Mouse (Mus musculus) MEL (cell line): ENCODE data around the gene Prm2. TPM values are rescaled to one million over a fixed set of nuclear protein-coding genes. Genes with fewer than 3 reads are reported as not detected.

Source experiments
- DNase-seq: peaks from one replicate; pipeline ENCODE4 v3.0.0; 2011; ENCODE audit warnings: low read depth, low spot score
- H3K27ac ChIP-seq: 2 replicates; pipeline ENCODE4 v1.5.1; 2012; ENCODE audit warnings: low read depth, mild to moderate bottlenecking, control low read depth, low read length, moderate library complexity; ENCODE audit not compliant: control insufficient read depth
- H3K27me3 ChIP-seq, 2 experiments: fragments of 150-350 bp in 1 of 2; sonication (generic) in 1 of 2; 2 replicates each; pipeline ENCODE4 v1.6.1; 2012; ENCODE audit warnings: low read length in 2 of 2, mild to moderate bottlenecking in 2 of 2, improper control_type of control experiment in 1 of 2, moderate library complexity in 1 of 2; ENCODE audit not compliant: insufficient read depth in 2 of 2, control insufficient read depth in 1 of 2
- H3K36me3 ChIP-seq, 2 experiments: 2 replicates each; pipeline ENCODE4 v1.6.1; 2012 to 2014; ENCODE audit warnings: low read length in 2 of 2, improper control_type of control experiment in 1 of 2, inconsistent platforms in 1 of 2, mild to moderate bottlenecking in 1 of 2; ENCODE audit not compliant: insufficient read depth in 2 of 2, control insufficient read depth in 1 of 2
- H3K4me1 ChIP-seq, 2 experiments: fragments of 150-350 bp in 1 of 2; sonication (generic) in 1 of 2; 2 replicates each; pipeline ENCODE4 v1.6.1; 2012; ENCODE audit warnings: low read length in 2 of 2, improper control_type of control experiment in 1 of 2, mild to moderate bottlenecking in 1 of 2; ENCODE audit not compliant: insufficient read depth in 2 of 2, control insufficient read depth in 1 of 2
- H3K4me3 ChIP-seq, 2 experiments: fragments of 150-350 bp in 1 of 2; sonication (generic) in 1 of 2; 2 replicates each; pipeline ENCODE4 v1.5.1; 2012; ENCODE audit warnings: low read depth in 2 of 2, low read length in 2 of 2, mild to moderate bottlenecking in 2 of 2, moderate library complexity in 2 of 2, control low read depth in 1 of 2, improper control_type of control experiment in 1 of 2; ENCODE audit not compliant: control insufficient read depth in 1 of 2, insufficient read depth in 1 of 2
- H3K79me2 ChIP-seq: 2 replicates; pipeline ENCODE4 v1.6.1; 2012; ENCODE audit warnings: mild to moderate bottlenecking, low read length, moderate library complexity; ENCODE audit not compliant: control insufficient read depth, poor library complexity, insufficient read depth
- H3K9ac ChIP-seq: 2 replicates; pipeline ENCODE4 v1.6.1; 2012; ENCODE audit warnings: low read depth, mild to moderate bottlenecking, control low read depth, low read length, moderate library complexity; ENCODE audit not compliant: control insufficient read depth, poor library complexity, severe bottlenecking
- H3K9me3 ChIP-seq: fragments of 150-350 bp; sonication (generic); replicated peaks from 2 replicates; pipeline ENCODE4 v1.6.1; 2012; ENCODE audit warnings: mild to moderate bottlenecking, low read length, improper control_type of control experiment, moderate library complexity; ENCODE audit not compliant: insufficient read depth
- BHLHE40 ChIP-seq: IDR thresholded peaks from 2 replicates; pipeline ENCODE4 v1.6.1; 2012; ENCODE audit warnings: low read depth, mild to moderate bottlenecking, inconsistent platforms, low read length, improper control_type of control experiment, borderline replicate concordance
- CHD1 ChIP-seq: IDR thresholded peaks from 2 replicates; pipeline ENCODE4 v1.6.1; 2012; ENCODE audit warnings: low read depth, mild to moderate bottlenecking, inconsistent platforms, low read length, improper control_type of control experiment
- CHD2 ChIP-seq: IDR thresholded peaks from 2 replicates; pipeline ENCODE4 v1.6.1; 2011; ENCODE audit warnings: low read length, improper control_type of control experiment
- CTCF ChIP-seq, 3 experiments: IDR thresholded peaks in 2 of 3; conservative IDR thresholded peaks in 1 of 3; 2 replicates each; pipeline ENCODE4 v1.5.1; 2011 to 2012; ENCODE audit warnings: low read length in 3 of 3, low read depth in 2 of 3, mild to moderate bottlenecking in 2 of 3, improper control_type of control experiment in 1 of 3, inconsistent platforms in 1 of 3, mixed read lengths in 1 of 3, moderate library complexity in 1 of 3; ENCODE audit not compliant: control insufficient read depth in 1 of 3, insufficient read depth in 1 of 3, poor library complexity in 1 of 3, severe bottlenecking in 1 of 3
- E2F4 ChIP-seq: IDR thresholded peaks from 2 replicates; pipeline ENCODE4 v1.6.1; 2011; ENCODE audit warnings: low read depth, low read length, improper control_type of control experiment, borderline replicate concordance
- EP300 ChIP-seq, 2 experiments: IDR thresholded peaks; 2 replicates each; pipeline ENCODE4 v1.6.1; 2011; ENCODE audit warnings: improper control_type of control experiment in 2 of 2, low read length in 2 of 2, low read depth in 1 of 2, mild to moderate bottlenecking in 1 of 2
- ETS1 ChIP-seq: IDR thresholded peaks from 2 replicates; pipeline ENCODE4 v1.6.1; 2012; ENCODE audit warnings: low read depth, mild to moderate bottlenecking, inconsistent platforms, low read length, improper control_type of control experiment, moderate library complexity
- GABPA ChIP-seq: IDR thresholded peaks from 2 replicates; pipeline ENCODE4 v1.6.1; 2012; ENCODE audit warnings: low read depth, mild to moderate bottlenecking, inconsistent platforms, low read length, improper control_type of control experiment, moderate library complexity
- GATA1 ChIP-seq: IDR thresholded peaks from 2 replicates; pipeline ENCODE4 v1.6.1; 2011; ENCODE audit warnings: low read depth, low read length, improper control_type of control experiment
- HCFC1 ChIP-seq: IDR thresholded peaks from 2 replicates; pipeline ENCODE4 v1.6.1; 2012; ENCODE audit warnings: low read depth, mild to moderate bottlenecking, inconsistent platforms, low read length, improper control_type of control experiment, moderate library complexity
- JUND ChIP-seq: IDR thresholded peaks from 2 replicates; pipeline ENCODE4 v1.6.1; 2011; ENCODE audit warnings: low read depth, mild to moderate bottlenecking, improper control_type of control experiment, low read length
- KAT2A ChIP-seq: conservative IDR thresholded peaks from 2 replicates; pipeline ENCODE4 v1.6.1; 2012; ENCODE audit warnings: low read depth, low read length, improper control_type of control experiment, inconsistent platforms
- MAFK ChIP-seq: IDR thresholded peaks from 2 replicates; pipeline ENCODE4 v1.6.1; 2011; ENCODE audit warnings: low read depth, mild to moderate bottlenecking, low read length, improper control_type of control experiment, borderline replicate concordance
- MAX ChIP-seq: IDR thresholded peaks from 2 replicates; pipeline ENCODE4 v1.6.1; 2011; ENCODE audit warnings: low read length, improper control_type of control experiment
- MAZ ChIP-seq: IDR thresholded peaks from 2 replicates; pipeline ENCODE4 v1.6.1; 2012; ENCODE audit warnings: low read depth, mild to moderate bottlenecking, inconsistent platforms, low read length, improper control_type of control experiment
- MEF2A ChIP-seq: IDR thresholded peaks from 2 replicates; pipeline ENCODE4 v1.6.1; 2014; ENCODE audit warnings: low read depth, mild to moderate bottlenecking, inconsistent platforms, low read length, improper control_type of control experiment; ENCODE audit not compliant: poor library complexity, insufficient replicate concordance, severe bottlenecking; ENCODE audit errors: extremely low read depth
- MYB ChIP-seq: IDR thresholded peaks from 2 replicates; pipeline ENCODE4 v1.6.1; 2011; ENCODE audit warnings: mild to moderate bottlenecking, low read depth, low read length, improper control_type of control experiment
- MYC ChIP-seq: IDR thresholded peaks from 2 replicates; pipeline ENCODE4 v1.6.1; 2011; ENCODE audit warnings: low read depth, mild to moderate bottlenecking, low read length, improper control_type of control experiment, moderate library complexity
- NELFE ChIP-seq: IDR thresholded peaks from 2 replicates; pipeline ENCODE4 v1.6.1; 2011; ENCODE audit warnings: low read depth, low read length, improper control_type of control experiment
- NRF1 ChIP-seq: IDR thresholded peaks from 2 replicates; pipeline ENCODE4 v1.6.1; 2014; ENCODE audit warnings: low read depth, mild to moderate bottlenecking, inconsistent platforms, low read length, improper control_type of control experiment, moderate library complexity; ENCODE audit not compliant: poor library complexity, insufficient read depth, severe bottlenecking
- POLR2A ChIP-seq, 2 experiments: IDR thresholded peaks; 2 replicates each; pipeline ENCODE4 v1.6.1; 2011 to 2012; ENCODE audit warnings: low read length in 2 of 2, mild to moderate bottlenecking in 2 of 2, control low read depth in 1 of 2, improper control_type of control experiment in 1 of 2, low read depth in 1 of 2, moderate library complexity in 1 of 2; ENCODE audit not compliant: control insufficient read depth in 1 of 2, insufficient read depth in 1 of 2, poor library complexity in 1 of 2
- POLR2AphosphoS2 ChIP-seq: IDR thresholded peaks from 2 replicates; pipeline ENCODE4 v1.6.1; 2011; ENCODE audit warnings: low read length, improper control_type of control experiment
- POLR2AphosphoS5 ChIP-seq: IDR thresholded peaks from 2 replicates; pipeline ENCODE4 v1.6.1; 2012; ENCODE audit warnings: low read depth, borderline replicate concordance, mild to moderate bottlenecking, inconsistent platforms, low read length, moderate library complexity, mixed read lengths
- RAD21 ChIP-seq: IDR thresholded peaks from 2 replicates; pipeline ENCODE4 v1.6.1; 2011; ENCODE audit warnings: mild to moderate bottlenecking, low read depth, low read length, improper control_type of control experiment
- RCOR1 ChIP-seq: IDR thresholded peaks from 2 replicates; pipeline ENCODE4 v1.6.1; 2012; ENCODE audit warnings: low read depth, mild to moderate bottlenecking, inconsistent platforms, low read length, improper control_type of control experiment
- SIN3A ChIP-seq: IDR thresholded peaks from 2 replicates; pipeline ENCODE4 v1.6.1; 2012; ENCODE audit warnings: low read length, improper control_type of control experiment, inconsistent platforms
- SMC3 ChIP-seq: IDR thresholded peaks from 2 replicates; pipeline ENCODE4 v1.6.1; 2011; ENCODE audit warnings: low read depth, low read length, improper control_type of control experiment
- TAL1 ChIP-seq: IDR thresholded peaks from 2 replicates; pipeline ENCODE4 v1.6.1; 2012; ENCODE audit warnings: mild to moderate bottlenecking, inconsistent platforms, low read length, moderate library complexity, mixed read lengths
- TBP ChIP-seq: IDR thresholded peaks from 2 replicates; pipeline ENCODE4 v1.8.0; 2011; ENCODE audit warnings: low read depth, low read length, improper control_type of control experiment
- TCF12 ChIP-seq: IDR thresholded peaks from 2 replicates; pipeline ENCODE4 v1.6.1; 2014; ENCODE audit warnings: low read depth, mild to moderate bottlenecking, inconsistent platforms, low read length, improper control_type of control experiment, moderate library complexity
- UBTF ChIP-seq: IDR thresholded peaks from 2 replicates; pipeline ENCODE4 v1.6.1; 2012; ENCODE audit warnings: low read depth, mild to moderate bottlenecking, inconsistent platforms, low read length, improper control_type of control experiment, moderate library complexity, borderline replicate concordance; ENCODE audit not compliant: insufficient read depth
- USF1 ChIP-seq: IDR thresholded peaks from 2 replicates; pipeline ENCODE4 v1.6.1; 2014; ENCODE audit warnings: low read depth, mild to moderate bottlenecking, inconsistent platforms, low read length, improper control_type of control experiment, moderate library complexity
- USF2 ChIP-seq, 2 experiments: IDR thresholded peaks; 2 replicates each; pipeline ENCODE4 v1.6.1; 2011 to 2012; ENCODE audit warnings: improper control_type of control experiment in 2 of 2, low read length in 2 of 2, borderline replicate concordance in 1 of 2, inconsistent platforms in 1 of 2, low read depth in 1 of 2, mild to moderate bottlenecking in 1 of 2; ENCODE audit not compliant: insufficient read depth in 1 of 2
- ZC3H11A ChIP-seq: IDR thresholded peaks from 2 replicates; pipeline ENCODE4 v1.6.1; 2012; ENCODE audit warnings: low read depth, mild to moderate bottlenecking, inconsistent platforms, low read length, improper control_type of control experiment
- ZKSCAN1 ChIP-seq: IDR thresholded peaks from 2 replicates; pipeline ENCODE4 v1.6.1; 2012; ENCODE audit warnings: low read depth, mild to moderate bottlenecking, inconsistent platforms, low read length, improper control_type of control experiment, moderate library complexity
- ZNF384 ChIP-seq: IDR thresholded peaks from 2 replicates; pipeline ENCODE4 v1.6.1; 2012; ENCODE audit warnings: low read depth, mild to moderate bottlenecking, inconsistent platforms, low read length, improper control_type of control experiment
- polyA plus RNA-seq, 2 experiments: library from polyadenylated mRNA; stranded (reverse) in 1 of 2; unstranded in 1 of 2; fragments of >175 nt in 1 of 2; fragments of >200 nt in 1 of 2; gene quantifications; 2 replicates each; pipeline versions ENCODE4 v1.2.1 to v1.2.4; 2012; ENCODE audit warnings: low replicate concordance in 2 of 2, low read depth in 1 of 2; ENCODE audit not compliant: insufficient read length in 2 of 2, insufficient read depth in 1 of 2, missing spikeins in 1 of 2
- total RNA-seq: library from RNA; depleted of rRNA; stranded (reverse); fragments of 300-350 nt; gene quantifications from 2 replicates; pipeline ENCODE4 v1.2.3, GENCODE M21; 2012

Gene Prm2
- total and polyA plus RNA-seq, 3 experiments, result not detected

DNA sequence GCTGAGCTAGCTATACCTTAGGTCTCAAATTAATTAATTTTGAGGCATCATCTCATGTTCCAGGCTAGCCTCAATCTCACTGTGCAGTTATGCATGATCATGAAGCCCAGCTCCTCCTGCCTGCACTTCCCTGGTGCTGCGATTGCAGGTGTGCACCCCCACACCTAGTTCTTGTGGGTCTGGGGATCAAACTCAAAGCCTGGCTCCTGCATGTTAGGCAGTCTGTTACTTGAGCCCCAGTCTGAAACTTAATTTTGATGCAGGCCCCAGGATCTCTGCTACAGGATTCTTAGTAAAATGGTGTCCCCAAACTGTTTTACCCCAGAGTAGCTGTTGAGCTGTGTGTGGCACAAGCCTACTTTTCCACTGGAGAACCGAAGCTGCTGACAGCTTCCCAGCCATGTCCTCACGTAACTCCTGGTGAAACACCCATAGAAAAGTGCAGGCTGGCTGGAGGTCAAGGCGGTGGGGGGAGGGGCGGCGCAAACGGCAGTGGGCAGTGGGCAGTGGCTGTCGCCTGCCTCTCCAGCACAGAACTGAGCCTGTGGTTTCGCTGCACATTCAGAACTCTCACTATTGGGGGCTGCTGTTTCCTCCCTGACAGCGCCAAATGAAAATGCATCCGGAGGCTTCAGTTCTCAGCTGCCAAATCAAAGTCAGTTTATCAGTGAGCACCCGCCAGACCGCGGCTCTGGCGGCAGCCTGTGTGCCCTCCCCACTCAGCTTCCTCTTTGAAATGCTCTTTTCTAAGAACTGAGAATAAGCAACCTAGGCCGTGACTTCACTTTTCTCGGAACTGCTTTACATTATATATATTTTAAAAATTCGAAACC lies 47.8 kb upstream of the Prm2 start:
- Histone ChIP-seq H3K4me1 (peaks cover 0 to 10% of the 10 kb centered on the region in 2 experiments; a peak in 2 of 4 replicates), H3K9ac (no peak overlapping the region), H3K27me3 (no peaks in the 10 kb centered on the region), H3K9me3 (no peaks in the 10 kb centered on the region), H3K27ac (no peak overlapping the region), H3K4me3 (peak overlapping the region; percentile 28 to 32; a peak in 3 of 4 replicates), H3K79me2 (no peaks in the 10 kb centered on the region), H3K36me3 (0 out of 4 replicates have a peak, but pooled peaks cover 0 to 3% of the 10 kb centered on the region in 2 experiments)
- peak; percentile 90 for DNase-seq
- TF ChIP-seq MYC, result no peak
- TF ChIP-seq BHLHE40, result peak; percentile 79; the same call in 1 of the 2 replicates
- TF ChIP-seq ZNF384, result no peak
- TF ChIP-seq KAT2A, result no peak
- TF ChIP-seq POLR2AphosphoS5, result no peak
- TF ChIP-seq SMC3, result no peak
- no peak for TF ChIP-seq UBTF
- TF ChIP-seq TCF12, result peak; percentile 65
- peak; percentile 76 for TF ChIP-seq GATA1
- no peak for TF ChIP-seq NRF1
- no peak for TF ChIP-seq NELFE
- TF ChIP-seq MEF2A, result no peak
- peak; percentile 82 for TF ChIP-seq ETS1
- no peak for TF ChIP-seq TBP
- TF ChIP-seq E2F4, result no peak
- TF ChIP-seq CTCF (IDR thresholded peaks at IDR 0.05 in 2 of 3, conservative IDR thresholded peaks at IDR 0.05 in 1 of 3; ENCODE audit: control insufficient read depth in 1 of 3, insufficient read depth in 1 of 3, low read depth in 2 of 3, low read length in 3 of 3, poor library complexity in 1 of 3, severe bottlenecking in 1 of 3), result no peak
- no peak for TF ChIP-seq CHD2
- no peak for TF ChIP-seq GABPA
- TF ChIP-seq RAD21, result no peak
- TF ChIP-seq HCFC1, result no peak
- TF ChIP-seq MAZ, result peak; percentile 69; the same call in 1 of the 2 replicates
- TF ChIP-seq USF1, result no peak
- TF ChIP-seq MYB, result no peak
- no peak for TF ChIP-seq ZKSCAN1
- no peak for TF ChIP-seq MAX
- TF ChIP-seq EP300 (IDR thresholded peaks at IDR 0.05; ENCODE audit: low read depth in 1 of 2, low read length in 2 of 2), result peak; percentile 57 to 73
- TF ChIP-seq RCOR1, result peak; percentile 99
- TF ChIP-seq SIN3A, result peak; percentile 65
- no peak for TF ChIP-seq JUND
- TF ChIP-seq USF2 (IDR thresholded peaks at IDR 0.05; ENCODE audit: borderline replicate concordance in 1 of 2, insufficient read depth in 1 of 2, low read depth in 1 of 2, low read length in 2 of 2), result no peak
- TF ChIP-seq POLR2A (IDR thresholded peaks at IDR 0.05; ENCODE audit: control insufficient read depth in 1 of 2, insufficient read depth in 1 of 2, low read depth in 1 of 2, low read length in 2 of 2, poor library complexity in 1 of 2), result no peak
- peak; percentile 73 for TF ChIP-seq TAL1
- no peak for TF ChIP-seq ZC3H11A
- TF ChIP-seq POLR2AphosphoS2, result no peak
- TF ChIP-seq CHD1, result no peak
- TF ChIP-seq MAFK, result peak; percentile 24; the same call in 1 of the 2 replicates
